Comparison of ENCODE assay signal across 8 mouse cellular contexts in the genomic region with DNA sequence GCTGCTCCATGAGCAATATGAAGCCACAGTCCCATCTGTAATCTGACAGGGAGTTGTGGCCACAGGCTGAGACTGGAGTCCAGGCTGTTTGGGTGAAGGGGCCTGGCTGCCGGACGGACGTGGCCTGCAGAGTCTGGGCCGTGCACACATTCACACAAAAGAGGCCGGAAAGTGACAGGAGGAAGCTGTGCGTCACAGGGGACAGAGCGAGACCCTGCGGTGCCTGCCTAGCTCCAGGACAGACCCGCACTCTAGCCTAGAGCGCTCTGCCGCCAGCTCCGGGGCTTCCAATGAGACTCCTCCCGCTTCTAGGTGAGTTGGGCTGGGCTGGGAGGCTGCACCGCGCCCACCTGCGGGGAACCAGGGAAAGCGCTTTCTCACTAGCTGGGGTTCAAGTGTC. TPM values are rescaled to one million over a fixed set of nuclear protein-coding genes. Genes with fewer than 3 reads are reported as not detected.
A peak's percentile ranks its signal among the peaks of the same experiment; 100 is the strongest.
DNase-seq lines count a peak whose midpoint lies in the region; ATAC-seq lines count a peak whose summit lies in the region.

A gene (plus strand): TSS at position 195 of the 400 bp plus-strand sequence.

- H3K36me3 ChIP-seq in heart, embryonic 14.5 days (ENCODE audit: control insufficient read depth, insufficient read depth, low read length): no peaks in the 10 kb centered on the region
- no peaks in the 10 kb centered on the region for H3K36me3 ChIP-seq in kidney, embryonic 16.5 days (ENCODE audit: insufficient read depth, low read length)
- no peaks in the 10 kb centered on the region for H3K36me3 ChIP-seq in liver, embryonic 15.5 days (replicated peaks)
- H3K36me3 ChIP-seq in neural tube, embryonic 11.5 days (ENCODE audit: control insufficient read depth, insufficient read depth, low read length): no peaks in the 10 kb centered on the region

- H3K9me3 ChIP-seq in heart, embryonic 14.5 days (ENCODE audit: control insufficient read depth, low read length): no peaks in the 10 kb centered on the region
- no peaks in the 10 kb centered on the region for H3K9me3 ChIP-seq in kidney, embryonic 16.5 days (ENCODE audit: low read length)
- H3K9me3 ChIP-seq in liver, embryonic 15.5 days (replicated peaks): no peaks in the 10 kb centered on the region
- H3K9me3 ChIP-seq in neural tube, embryonic 11.5 days (ENCODE audit: control insufficient read depth, low read length): no peaks in the 10 kb centered on the region

- WGBS in heart, embryonic 14.5 days: 2% methylated on average over 17 of the region's 17 CpGs
- WGBS in kidney, embryonic 16.5 days: 3% methylated on average over 17 of the region's 17 CpGs
- WGBS in liver, embryonic 15.5 days (ENCODE audit: insufficient replicate concordance): 3% methylated on average over 17 of the region's 17 CpGs
- WGBS in neural tube, embryonic 11.5 days: under 1% methylated on average over 17 of the region's 17 CpGs

- peak within 1 kb of the TSS; percentile 39 for H3K9ac ChIP-seq in heart, embryonic 14.5 days (ENCODE audit: low read length)
- peak within 1 kb of the TSS; percentile 65 for H3K9ac ChIP-seq in kidney, embryonic 16.5 days (replicated peaks; ENCODE audit: low read length)
- H3K9ac ChIP-seq in liver, embryonic 15.5 days: no peak within 1 kb of the TSS
- H3K9ac ChIP-seq in neural tube, embryonic 11.5 days (ENCODE audit: low read length): peak within 1 kb of the TSS; percentile 45

- no peaks in the 10 kb centered on the region for H3K27me3 ChIP-seq in heart, embryonic 14.5 days (ENCODE audit: control insufficient read depth, insufficient read depth, low read length)
- no peaks in the 10 kb centered on the region for H3K27me3 ChIP-seq in kidney, embryonic 16.5 days (ENCODE audit: insufficient read depth, low read length)
- H3K27me3 ChIP-seq in liver, embryonic 15.5 days: no peaks in the 10 kb centered on the region
- no peaks in the 10 kb centered on the region for H3K27me3 ChIP-seq in neural tube, embryonic 11.5 days (ENCODE audit: control insufficient read depth, insufficient read depth, low read length)

- peaks cover 8 to 10% of the 10 kb centered on the region in 2 experiments; a peak in 3 of 4 replicates for H3K4me1 ChIP-seq in heart, embryonic 14.5 days (ENCODE audit: control insufficient read depth in 2 of 2, insufficient read depth in 2 of 2, low read length in 2 of 2)
- H3K4me1 ChIP-seq in kidney, embryonic 16.5 days (ENCODE audit: insufficient read depth, low read length): peaks cover 8% of the 10 kb centered on the region
- no peaks in the 10 kb centered on the region for H3K4me1 ChIP-seq in liver, embryonic 15.5 days (replicated peaks)
- peaks cover 4% of the 10 kb centered on the region; the same call in 1 of the 2 replicates for H3K4me1 ChIP-seq in neural tube, embryonic 11.5 days (ENCODE audit: control insufficient read depth, insufficient read depth, low read length)

- ATAC-seq in erythroid progenitor cell, adult 5-6 weeks (replicated peaks; ENCODE audit: low FRiP score, poor library complexity, severe bottlenecking): peak; percentile 52; the same call in 1 of the 2 replicates
- peak; percentile 69 for ATAC-seq in heart, embryonic 14.5 days (ENCODE audit: insufficient number of reproducible peaks, insufficient read depth, low FRiP score, low read depth)
- peak; percentile 93 for ATAC-seq in kidney, embryonic 16.5 days (ENCODE audit: low FRiP score, low TSS enrichment)
- peak; percentile 62; the same call in 1 of the 2 replicates for ATAC-seq in liver, embryonic 15.5 days (ENCODE audit: insufficient read depth)
- ATAC-seq in neural tube, embryonic 11.5 days (ENCODE audit: insufficient read depth, low FRiP score, low TSS enrichment): peak; percentile 62

- peak within 1 kb of the TSS; percentile 30 to 37 for H3K4me3 ChIP-seq in heart, embryonic 14.5 days (ENCODE audit: control insufficient read depth in 1 of 2, insufficient read depth in 1 of 2, low read depth in 1 of 2, low read length in 2 of 2)
- H3K4me3 ChIP-seq in kidney, embryonic 16.5 days (ENCODE audit: low read length): peak within 1 kb of the TSS; percentile 49
- H3K4me3 ChIP-seq in liver, embryonic 15.5 days (replicated peaks): peak within 1 kb of the TSS; percentile 29
- H3K4me3 ChIP-seq in neural tube, embryonic 11.5 days (ENCODE audit: low read depth, low read length): peak within 1 kb of the TSS; percentile 25; the same call in 1 of the 2 replicates

- peak within 1 kb of the TSS; percentile 30 to 79 for H3K27ac ChIP-seq in heart, embryonic 14.5 days (replicated peaks in 1 of 2; ENCODE audit: control insufficient read depth in 1 of 2, insufficient read depth in 1 of 2, low read depth in 2 of 2, low read length in 2 of 2)
- H3K27ac ChIP-seq in kidney, embryonic 16.5 days (ENCODE audit: low read length): 0 out of 2 replicates have a peak within 1 kb of the TSS, but pooled peaks have one; percentile 40
- no peak within 1 kb of the TSS for H3K27ac ChIP-seq in liver, embryonic 15.5 days (replicated peaks)
- no peak within 1 kb of the TSS for H3K27ac ChIP-seq in neural tube, embryonic 11.5 days (ENCODE audit: low read depth, low read length)

- peak within 1 kb of the TSS; percentile 70 for H3K4me2 ChIP-seq in heart, embryonic 14.5 days (ENCODE audit: low read length)
- H3K4me2 ChIP-seq in kidney, embryonic 16.5 days (replicated peaks; ENCODE audit: low read depth, low read length): peak within 1 kb of the TSS; percentile 63
- H3K4me2 ChIP-seq in liver, embryonic 15.5 days: peak within 1 kb of the TSS; percentile 48
- H3K4me2 ChIP-seq in neural tube, embryonic 11.5 days (ENCODE audit: low read depth): peak within 1 kb of the TSS; percentile 47

- DNase-seq in cerebellum, postnatal 14 days: peak; percentile 15 to 22
- no peak for DNase-seq in cerebellum, adult 8-10 months
- peak; percentile 47 for DNase-seq in neural tube, embryonic 11.5 days (ENCODE audit: low spot score)
- DNase-seq in right cerebral cortex, postnatal 4 days: no peak

RNA-seq across cellular contexts. Expression of the gene that starts here (rescaled TPM):
- total RNA-seq in erythroid progenitor cell, adult 5-6 weeks (2015; ENCODE audit: low replicate concordance): 8.8 and 22.7 TPM in 2 replicates
- 2.0 and 2.1 TPM in 2 replicates for total RNA-seq in erythroid progenitor cell, adult 5-6 weeks (2017; ENCODE audit: low replicate concordance)
- 18.2 and 20.3 TPM in 2 replicates for polyA plus RNA-seq in heart, embryonic 14.5 days (2014; fragmentation: Nextera tagmentation; extraction: Ambion mirVana)
- polyA plus RNA-seq in kidney, embryonic 16.5 days (2015; fragmentation: Nextera tagmentation; extraction: Ambion mirVana): 28.8 and 29.0 TPM in 2 replicates
- 4.2 and 4.7 TPM in 2 replicates for polyA plus RNA-seq in liver, embryonic 15.5 days (2015; fragmentation: Nextera tagmentation; extraction: Ambion mirVana)
- 10.1 and 10.6 TPM in 2 replicates for polyA plus RNA-seq in neural tube, embryonic 11.5 days (2014; fragmentation: Nextera tagmentation; extraction: Ambion mirVana)

Comparison
In these comparisons a context has a peak if more than half of its experiments do, and no peak if none do; other contexts are left out.
1. DNase-seq: peak in cerebellum, postnatal 14 days (2 of 2) and neural tube, embryonic 11.5 days (single experiment); none in cerebellum, adult 8-10 months (single experiment) and right cerebral cortex, postnatal 4 days (single experiment).
2. H3K27ac ChIP-seq: peak in heart, embryonic 14.5 days (2 of 2) and kidney, embryonic 16.5 days (single experiment); none in liver, embryonic 15.5 days (single experiment) and neural tube, embryonic 11.5 days (single experiment).
3. Peak in every context shown above with its lines, with median percentiles within 50 percentile points of each other: ATAC-seq, H3K4me2 ChIP-seq and H3K4me3 ChIP-seq.